Mouse (Mus musculus) heart, embryonic 16.5 days (tissue): Measurements from ENCODE around the gene Pheta2. TPM values are rescaled to one million over a fixed set of nuclear protein-coding genes. Genes with fewer than 3 reads are reported as not detected.
A peak's percentile ranks its signal among the peaks of the same experiment; 100 is the strongest.

Source experiments
- ATAC-seq: fragments of 200-750 bp; cut with Nextera tagmentation; replicated peaks from 2 replicates; pipeline ENCODE4 v1.8.0; 2017; ENCODE audit warnings: moderate number of reproducible peaks; ENCODE audit not compliant: insufficient read depth, low FRiP score; ENCODE audit errors: extremely low read depth
- H3K27ac ChIP-seq: fragments of 300-500 bp; sonication (generic); 2 replicates; pipeline ENCODE4 v1.5.1; 2014; ENCODE audit warnings: mild to moderate bottlenecking, low read length, control low read depth, moderate library complexity
- H3K27me3 ChIP-seq: fragments of 300-500 bp; sonication (generic); 2 replicates; pipeline ENCODE4 v1.6.1; 2014; ENCODE audit warnings: low read length, mixed read lengths; ENCODE audit not compliant: control insufficient read depth, insufficient read depth
- H3K36me3 ChIP-seq: fragments of 300-500 bp; sonication (generic); 2 replicates; pipeline ENCODE4 v1.6.1; 2014; ENCODE audit not compliant: control insufficient read depth, insufficient read depth
- H3K4me1 ChIP-seq: fragments of 300-500 bp; sonication (generic); 2 replicates; pipeline ENCODE4 v1.6.1; 2014; ENCODE audit warnings: low read length, mixed read lengths; ENCODE audit not compliant: control insufficient read depth, insufficient read depth
- H3K4me2 ChIP-seq: fragments of 300-500 bp; sonication (generic); 2 replicates; pipeline ENCODE4 v1.6.1; 2014; ENCODE audit warnings: low read depth, mild to moderate bottlenecking, control low read depth, low read length
- H3K4me3 ChIP-seq: fragments of 300-500 bp; sonication (generic); 2 replicates; pipeline ENCODE4 v1.5.1; 2014; ENCODE audit warnings: mild to moderate bottlenecking, control low read depth, low read length
- H3K9ac ChIP-seq: fragments of 300-500 bp; sonication (generic); 2 replicates; pipeline ENCODE4 v1.6.1; 2014; ENCODE audit warnings: low read length, control low read depth
- H3K9me3 ChIP-seq: fragments of 300-500 bp; sonication (generic); replicated peaks from 2 replicates; pipeline ENCODE4 v1.6.1; 2016; ENCODE audit warnings: low read length; ENCODE audit not compliant: control insufficient read depth
- WGBS: fragments of 180-500 bp; shearing (Covaris S2); extraction: QIAGEN DNeasy Blood & Tissue Kit; methylation state at CpG from one replicate; pipeline ENCODE4 v1.1.7; 2014; 5-methylcytosine and 5-hydroxymethylcytosine counted together
- polyA plus RNA-seq: library from polyadenylated mRNA; unstranded; fragments of >200 nt; fragmentation: Nextera tagmentation; extraction: Ambion mirVana; gene quantifications from 2 replicates; pipeline ENCODE4 v1.2.1, GENCODE M21; 2015

The Pheta2 gene
- polyA plus RNA-seq, 1 experiment from 2014 or later = 9.4 TPM

- H3K9me3 ChIP-seq = no peaks in the 10 kb centered on the region
- peaks cover 5% of the 10 kb centered on the region for H3K36me3 ChIP-seq
- peaks cover 29% of the 10 kb centered on the region for H3K4me1 ChIP-seq
- peak overlapping the region; percentile 64 for H3K4me3 ChIP-seq
- H3K9ac ChIP-seq = peak overlapping the region; percentile 87
- H3K4me2 ChIP-seq = peak overlapping the region; percentile 76
- WGBS = 2% methylated on average over 40 of the region's 40 CpGs
- ATAC-seq = 0 out of 2 replicates have a peak, but pooled peaks have one; percentile 3
- H3K27me3 ChIP-seq = no peaks in the 10 kb centered on the region
- H3K27ac ChIP-seq = peak overlapping the region; percentile 86
These were observed 2.3 kb downstream of the Pheta2 start for GRCm38 (mm10) chr15:82341036-82341501.

GRCm38 (mm10) chr15:82341675-82342542 is 3.2 kb downstream of the Pheta2 start:
- ATAC-seq = no peak
- peak overlapping the region; percentile 87 for H3K9ac ChIP-seq
- H3K4me2 ChIP-seq = peak overlapping the region; percentile 76
- 35% methylated on average over 15 of the region's 15 CpGs for WGBS
- no peaks in the 10 kb centered on the region; the same call in 1 of the 2 replicates for H3K36me3 ChIP-seq
- no peaks in the 10 kb centered on the region for H3K9me3 ChIP-seq
- peaks cover 33% of the 10 kb centered on the region for H3K4me1 ChIP-seq
- H3K4me3 ChIP-seq = peak overlapping the region; percentile 64
- H3K27me3 ChIP-seq = no peaks in the 10 kb centered on the region
- peak overlapping the region; percentile 86 for H3K27ac ChIP-seq

- peak overlapping the region; percentile 87 for H3K9ac ChIP-seq
- WGBS = 73% methylated on average over 5 of the region's 5 CpGs
- H3K4me2 ChIP-seq = peak overlapping the region; percentile 76
- peaks cover 36% of the 10 kb centered on the region for H3K4me1 ChIP-seq
- H3K27ac ChIP-seq = peak overlapping the region; percentile 86
- H3K36me3 ChIP-seq = no peaks in the 10 kb centered on the region
- peak overlapping the region; percentile 64; the same call in 1 of the 2 replicates for H3K4me3 ChIP-seq
- ATAC-seq = no peak
- H3K9me3 ChIP-seq = no peaks in the 10 kb centered on the region
- H3K27me3 ChIP-seq = no peaks in the 10 kb centered on the region
These were observed 3.8 kb downstream of the Pheta2 start for GRCm38 (mm10) chr15:82342543-82342935.

DNA sequence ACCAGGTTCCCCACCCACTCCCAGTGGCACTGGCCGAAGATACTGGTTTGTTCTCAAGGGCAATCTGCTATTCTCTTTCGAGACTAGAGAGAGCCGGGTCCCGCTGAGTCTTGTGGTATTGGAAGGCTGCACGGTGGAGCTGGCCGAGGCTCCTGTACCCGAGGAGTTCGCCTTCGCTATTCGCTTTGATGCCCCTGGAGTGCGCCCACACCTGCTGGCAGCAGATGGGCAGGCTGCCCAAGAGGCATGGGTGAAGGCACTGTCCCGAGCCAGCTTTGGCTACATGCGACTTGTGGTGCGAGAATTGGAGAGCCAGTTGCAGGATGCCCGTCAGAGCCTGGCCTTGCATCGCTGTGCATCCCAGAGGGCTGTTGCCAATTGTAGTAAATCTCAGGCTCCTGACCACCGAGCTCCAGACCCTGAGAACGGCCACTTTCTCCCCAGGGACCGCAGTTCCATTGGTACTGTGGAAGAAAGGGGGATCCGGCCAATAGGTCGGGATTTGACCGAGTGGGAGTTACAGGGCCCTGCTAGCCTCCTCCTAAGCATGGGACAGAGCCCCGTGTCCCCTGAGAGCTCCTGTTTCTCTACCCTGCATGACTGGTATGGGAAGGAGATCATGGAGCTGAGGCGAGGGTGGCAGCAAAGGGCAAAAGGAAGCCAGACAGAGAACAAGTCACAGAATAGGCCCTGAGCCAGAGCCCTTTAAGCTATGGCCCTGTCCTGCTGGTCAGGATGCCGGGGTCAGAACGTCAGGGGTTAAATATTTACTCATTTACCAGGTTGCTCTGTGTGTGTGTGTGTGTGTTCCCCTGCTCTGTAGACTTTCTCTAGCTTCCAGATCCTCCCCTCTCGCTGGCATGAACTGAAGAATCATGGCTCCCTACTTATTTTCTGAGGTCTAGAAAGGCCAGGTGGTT is 4.9 kb downstream of the Pheta2 start:
- H3K4me1 ChIP-seq = peaks cover 31% of the 10 kb centered on the region
- no peak for ATAC-seq
- 88% methylated on average over 27 of the region's 27 CpGs for WGBS
- no peaks in the 10 kb centered on the region for H3K9me3 ChIP-seq
- no peak overlapping the region for H3K4me2 ChIP-seq
- no peaks in the 10 kb centered on the region for H3K27me3 ChIP-seq
- no peak overlapping the region for H3K4me3 ChIP-seq
- H3K36me3 ChIP-seq = peaks cover 9% of the 10 kb centered on the region
- H3K27ac ChIP-seq = no peak overlapping the region
- no peak overlapping the region for H3K9ac ChIP-seq

GRCm38 (mm10) chr15:82344971-82345370 is 6.2 kb downstream of the Pheta2 start:
- Histone ChIP-seq H3K9ac (no peak overlapping the region), H3K36me3 (peaks cover 22% of the 10 kb centered on the region), H3K4me1 (peaks cover 31% of the 10 kb centered on the region), H3K4me3 (no peak overlapping the region), H3K4me2 (no peak overlapping the region), H3K27me3 (no peaks in the 10 kb centered on the region), H3K27ac (peak overlapping the region; percentile 41; the same call in 1 of the 2 replicates), H3K9me3 (no peaks in the 10 kb centered on the region)
- no peak for ATAC-seq
- 80% methylated on average over 6 of the region's 6 CpGs for WGBS

GRCm38 (mm10) chr15:82345820-82346470 is 7.2 kb downstream of the Pheta2 start:
- H3K9me3 ChIP-seq = no peaks in the 10 kb centered on the region
- H3K27ac ChIP-seq = peak overlapping the region; percentile 91
- under 1% methylated on average over 51 of the region's 51 CpGs for WGBS
- H3K4me3 ChIP-seq = peak overlapping the region; percentile 86
- peaks cover 31% of the 10 kb centered on the region for H3K36me3 ChIP-seq
- H3K27me3 ChIP-seq = no peaks in the 10 kb centered on the region
- ATAC-seq = peak; percentile 96
- H3K4me1 ChIP-seq = peaks cover 26% of the 10 kb centered on the region
- peak overlapping the region; percentile 92 for H3K9ac ChIP-seq
- H3K4me2 ChIP-seq = peak overlapping the region; percentile 97

DNA sequence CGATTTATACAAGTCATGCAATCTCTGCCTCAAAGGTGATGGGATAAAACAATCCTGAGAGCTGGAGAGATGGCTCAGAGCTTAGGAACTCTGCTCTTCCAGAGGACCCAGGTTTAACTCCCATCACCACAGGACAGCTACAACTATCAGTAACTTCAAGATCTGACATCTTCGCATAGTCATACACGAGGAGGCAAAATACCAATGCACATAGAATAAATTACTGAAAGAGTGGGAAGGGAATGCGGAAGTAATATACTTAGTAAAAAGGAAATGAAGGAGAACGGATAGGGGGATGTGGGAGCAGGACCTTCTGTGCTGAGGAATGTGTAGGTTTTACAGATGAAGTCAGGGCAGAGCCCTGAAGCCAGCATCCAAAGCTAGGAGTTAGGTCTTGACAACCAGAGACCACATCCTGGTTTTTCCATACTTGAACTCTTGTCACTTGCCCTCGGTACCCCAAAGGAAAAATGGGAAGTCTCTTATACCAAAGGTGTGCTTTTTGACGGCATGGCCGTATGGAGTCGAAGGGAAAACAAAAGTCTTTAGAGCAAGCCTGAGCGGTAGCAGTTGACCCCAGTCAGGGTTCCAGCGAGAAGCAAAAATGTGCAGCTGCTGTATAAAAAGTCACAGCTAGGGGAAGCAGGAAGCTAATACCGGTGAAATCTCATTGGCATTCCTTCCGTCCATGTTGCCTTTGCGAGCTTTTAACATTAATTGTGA is 8.0 kb downstream of the Pheta2 start:
- WGBS = 40% methylated on average over 14 of the region's 14 CpGs
- Histone ChIP-seq H3K4me2 (peak overlapping the region; percentile 97), H3K27me3 (no peaks in the 10 kb centered on the region), H3K4me1 (peaks cover 20% of the 10 kb centered on the region), H3K9ac (peak overlapping the region; percentile 92), H3K9me3 (no peaks in the 10 kb centered on the region), H3K27ac (peak overlapping the region; percentile 91), H3K4me3 (peak overlapping the region; percentile 86), H3K36me3 (peaks cover 33% of the 10 kb centered on the region)
- ATAC-seq = no peak

DNA sequence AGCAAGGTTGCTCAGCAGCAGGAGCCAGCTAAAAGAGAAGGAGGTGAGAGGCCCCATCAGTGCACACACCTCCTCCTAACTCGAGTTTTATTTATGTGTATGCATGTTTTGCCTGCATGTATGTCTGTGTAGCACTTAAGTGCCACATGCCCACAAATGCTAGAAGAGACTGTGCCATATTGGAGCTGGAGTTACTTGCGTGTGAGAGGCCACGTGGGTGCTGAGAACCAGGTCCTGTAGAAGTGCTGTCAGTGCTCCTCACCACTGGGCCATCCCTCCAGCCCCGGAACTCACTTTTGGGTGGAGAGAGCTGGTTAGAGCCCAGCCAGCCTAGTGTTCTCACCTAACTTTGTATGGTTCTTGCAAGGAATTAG is 8.5 kb downstream of the Pheta2 start:
- Histone ChIP-seq H3K9me3 (no peaks in the 10 kb centered on the region), H3K4me3 (peak overlapping the region; percentile 86), H3K4me2 (peak overlapping the region; percentile 97), H3K9ac (peak overlapping the region; percentile 92), H3K36me3 (peaks cover 33% of the 10 kb centered on the region), H3K27me3 (no peaks in the 10 kb centered on the region), H3K4me1 (peaks cover 20% of the 10 kb centered on the region), H3K27ac (peak overlapping the region; percentile 91)
- no peak for ATAC-seq
- 71% methylated on average over 4 of the region's 4 CpGs for WGBS
